Mouse (Mus musculus) spleen, postnatal 14 days (tissue): ENCODE measurements around the gene Dpp10.

Source experiments
- DNase-seq, 2 experiments: peaks; one replicate each; pipeline ENCODE4 v3.0.0; 2021 to 2022; ENCODE audit warnings: low spot score in 2 of 2

The Dpp10 gene

GRCm38 (mm10) chr1:123919606-123920005 is 125.8 kb downstream of the Dpp10 start:
- no peak for DNase-seq

DNA sequence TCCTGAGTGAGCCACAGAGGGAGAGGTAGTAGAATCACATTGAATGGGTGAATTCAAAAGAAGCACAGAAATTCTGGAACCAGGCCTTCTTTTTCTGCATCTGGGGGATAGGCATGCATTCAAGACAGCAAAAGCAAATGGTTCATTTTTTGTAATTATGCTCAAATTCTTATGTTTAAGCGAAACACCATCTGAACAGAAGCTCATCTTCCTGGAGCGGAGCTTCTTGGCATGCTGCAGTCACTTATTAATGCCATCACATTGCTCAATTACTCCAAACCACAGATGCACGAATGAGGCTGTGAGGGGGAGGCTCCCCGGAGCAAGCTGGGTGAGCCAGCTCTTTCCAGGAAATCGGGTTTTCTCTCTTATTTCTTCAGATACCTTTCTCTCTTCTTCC is 142.7 kb downstream of the Dpp10 start:
- DNase-seq = no peak

DNA sequence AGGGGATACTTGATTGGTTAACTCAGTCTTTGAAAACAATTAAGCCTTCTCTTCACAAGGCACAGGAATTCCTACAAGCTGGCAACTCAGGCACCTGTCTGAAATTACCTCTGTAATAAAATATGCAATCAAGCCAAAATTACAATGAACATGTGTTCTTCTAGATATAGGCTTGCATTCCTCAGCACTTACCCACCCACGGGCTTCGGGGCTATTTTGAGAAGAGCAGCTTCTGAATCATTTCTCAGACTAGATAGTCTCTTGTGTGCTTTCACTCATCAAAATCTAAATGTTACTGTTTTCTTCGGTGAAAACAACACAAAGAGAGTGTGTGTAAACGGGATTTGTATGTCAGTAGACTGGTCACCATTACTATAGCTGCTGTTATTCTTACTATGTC is 144.1 kb downstream of the Dpp10 start:
- DNase-seq = no peak

DNA sequence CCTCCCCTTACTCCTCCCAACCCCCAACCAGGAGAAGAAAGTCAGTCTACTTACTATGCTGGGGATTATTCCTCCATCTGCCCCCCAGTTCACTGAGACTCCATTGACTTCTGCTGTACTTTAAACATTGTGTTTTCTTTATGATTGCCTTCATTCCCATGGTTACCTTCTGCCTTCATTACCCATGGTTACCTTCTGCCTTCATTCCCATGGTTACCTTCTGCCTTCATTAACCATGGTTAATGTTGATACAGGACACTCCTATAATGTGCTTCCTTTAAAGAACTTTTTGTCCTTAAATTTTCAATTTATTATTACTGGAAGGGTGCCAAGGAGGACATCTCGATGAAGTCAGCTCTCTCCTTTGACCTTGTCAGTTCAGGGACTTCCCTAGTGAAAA is 158.1 kb downstream of the Dpp10 start:
- DNase-seq = no peak

- no peak for DNase-seq
These were observed 198.5 kb downstream of the Dpp10 start for GRCm38 (mm10) chr1:123846881-123847280.

- DNase-seq = no peak
These were observed 244.2 kb downstream of the Dpp10 start for GRCm38 (mm10) chr1:123801206-123801605.

DNA sequence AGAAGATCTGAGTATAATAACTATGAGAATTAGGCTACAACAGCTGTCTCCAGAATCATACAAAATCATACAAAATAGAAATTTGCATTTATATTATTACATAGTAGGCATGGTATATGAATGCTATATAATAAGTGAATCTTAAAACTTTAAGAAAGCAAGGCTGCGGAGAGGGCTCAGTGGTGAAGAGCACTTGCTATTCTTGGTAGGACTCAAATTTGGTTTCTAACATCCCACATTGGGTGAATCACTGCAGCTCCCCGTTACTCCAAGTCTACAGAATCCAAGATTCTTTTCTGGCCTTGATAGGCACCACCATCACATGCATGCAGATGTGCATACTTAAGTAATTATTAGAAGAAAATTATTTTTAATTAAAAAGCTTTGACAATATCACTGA is 279.8 kb downstream of the Dpp10 start:
- no peak for DNase-seq

DNA sequence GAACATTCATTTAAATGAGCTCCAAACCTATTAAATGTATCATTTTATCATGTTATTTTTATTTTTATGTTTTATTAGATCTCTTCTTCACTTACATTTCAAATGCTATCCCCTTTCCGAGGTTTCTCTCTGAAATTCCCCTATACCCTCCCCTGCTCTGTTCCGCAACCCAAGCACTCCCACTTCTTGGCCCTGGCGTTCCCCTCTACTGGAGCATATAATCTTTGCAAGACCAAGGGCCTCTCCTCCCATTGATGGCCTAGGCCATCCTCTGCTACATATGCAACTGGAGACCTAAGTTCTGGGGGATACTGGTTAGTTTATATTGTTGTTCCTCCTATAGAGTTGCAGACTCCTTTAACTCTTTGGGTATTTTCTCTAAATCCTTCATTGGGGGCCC is 283.1 kb downstream of the Dpp10 start:
- DNase-seq = no peak

DNA sequence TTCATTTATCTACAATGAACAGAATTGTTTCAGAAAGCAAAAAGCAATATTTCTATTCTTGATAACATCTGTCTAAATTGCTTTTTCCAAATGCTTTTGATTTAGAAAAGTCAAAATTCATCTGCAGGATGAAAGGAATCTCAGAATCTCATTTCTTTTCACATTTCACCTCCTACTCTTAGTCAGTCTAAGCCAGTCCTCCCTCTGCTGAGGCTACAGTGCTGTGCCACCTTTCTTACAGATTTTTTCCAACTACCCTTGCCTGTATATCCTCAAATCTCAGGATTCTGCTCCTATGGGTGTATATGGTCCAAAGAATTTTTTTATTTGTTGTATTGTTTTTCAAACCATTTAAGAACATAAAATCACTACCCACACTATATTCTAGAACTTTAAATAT is 289.3 kb downstream of the Dpp10 start:
- DNase-seq = no peak

DNA sequence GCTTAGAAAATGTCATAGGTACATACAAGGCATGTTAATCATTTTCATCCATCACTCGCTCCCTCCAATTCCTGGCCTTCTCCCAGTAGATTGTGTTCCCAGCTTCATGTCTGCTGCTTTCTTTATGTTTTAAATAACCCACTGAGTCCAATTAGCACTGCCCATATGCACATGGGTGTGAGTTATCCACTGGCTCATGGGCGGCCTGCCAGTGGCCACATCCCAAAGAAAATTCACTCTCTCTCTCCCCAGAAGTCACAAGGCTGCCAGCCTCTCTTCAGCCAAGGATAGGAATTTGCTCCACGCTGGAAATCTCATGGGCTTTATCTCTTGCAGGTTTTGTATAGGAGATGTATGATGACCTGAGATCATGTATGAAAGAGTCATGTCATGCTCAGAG is 338.1 kb downstream of the Dpp10 start:
- no peak for DNase-seq

- no peak for DNase-seq
These were observed 386.9 kb downstream of the Dpp10 start for GRCm38 (mm10) chr1:123658409-123658808.

- no peak for DNase-seq
These were observed 388.8 kb downstream of the Dpp10 start for GRCm38 (mm10) chr1:123656607-123657006.

GRCm38 (mm10) chr1:123637897-123638296 is 407.5 kb downstream of the Dpp10 start:
- no peak for DNase-seq

GRCm38 (mm10) chr1:123628268-123628667 is 417.1 kb downstream of the Dpp10 start:
- no peak for DNase-seq

- no peak for DNase-seq
These were observed 460.5 kb downstream of the Dpp10 start for GRCm38 (mm10) chr1:123584857-123585256.

- DNase-seq = no peak
These were observed 465.2 kb downstream of the Dpp10 start for GRCm38 (mm10) chr1:123580112-123580511.

DNA sequence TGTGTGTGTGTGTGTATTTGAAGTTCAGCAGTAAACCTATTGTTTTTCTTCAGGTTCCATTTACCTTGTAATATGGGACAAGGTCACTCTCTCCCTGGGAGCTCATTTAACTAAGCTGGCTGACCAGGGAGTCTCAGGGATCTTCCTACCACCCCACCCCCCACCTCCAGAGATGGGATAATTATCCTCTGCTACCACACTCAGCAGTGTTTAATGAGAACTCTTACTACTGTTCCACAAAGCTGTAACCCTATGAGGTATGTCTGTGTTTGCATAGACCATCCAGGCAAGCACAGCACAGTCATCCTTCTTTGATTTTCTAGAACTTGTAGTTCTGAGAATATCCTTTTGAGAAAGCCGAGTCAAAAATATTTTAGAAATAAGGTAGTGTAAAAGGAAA is 471.6 kb downstream of the Dpp10 start:
- DNase-seq = no peak

- no peak for DNase-seq
These were observed 502.9 kb downstream of the Dpp10 start for GRCm38 (mm10) chr1:123542496-123542895.

DNA sequence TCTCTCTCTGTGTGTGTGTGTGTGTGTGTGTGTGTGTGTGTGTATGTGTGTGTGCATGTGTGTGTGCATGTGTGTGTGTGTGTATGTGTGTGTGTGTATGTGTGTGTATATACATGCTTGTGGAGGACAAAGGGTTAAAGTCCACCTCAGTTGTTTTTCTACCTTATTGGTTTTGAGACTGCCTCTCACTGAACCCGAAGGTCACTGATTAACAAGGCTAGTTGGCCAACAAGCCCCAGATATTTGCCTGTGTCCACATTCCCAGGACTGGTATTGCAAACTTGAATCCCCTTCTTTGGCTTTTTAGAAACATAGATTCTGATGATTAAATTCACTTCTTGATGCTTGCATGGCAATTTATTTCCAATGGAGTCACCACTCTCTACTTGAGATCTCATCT is 577.6 kb downstream of the Dpp10 start:
- no peak for DNase-seq

DNA sequence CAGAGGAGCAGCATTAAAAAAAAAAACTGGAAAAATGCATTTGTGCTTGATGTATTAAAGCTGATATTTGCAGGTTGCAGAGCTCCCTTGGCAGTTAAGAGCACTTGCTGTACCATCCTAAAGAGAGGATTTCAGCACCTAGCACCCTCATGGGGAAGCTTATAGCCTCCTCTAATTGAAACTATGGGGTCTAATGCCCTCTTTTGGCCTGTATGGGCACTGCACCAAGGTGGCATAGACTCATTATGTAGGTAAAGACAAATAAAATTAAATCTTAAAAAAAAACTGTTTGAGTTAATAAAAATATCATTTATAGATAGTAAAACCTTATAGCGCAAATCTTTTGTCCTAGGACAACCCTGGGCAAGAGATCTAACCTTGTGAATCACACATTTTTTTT is 631.2 kb downstream of the Dpp10 start:
- DNase-seq = no peak

GRCm38 (mm10) chr1:123351300-123351699 is 694.1 kb downstream of the Dpp10 start:
- no peak for DNase-seq

DNA sequence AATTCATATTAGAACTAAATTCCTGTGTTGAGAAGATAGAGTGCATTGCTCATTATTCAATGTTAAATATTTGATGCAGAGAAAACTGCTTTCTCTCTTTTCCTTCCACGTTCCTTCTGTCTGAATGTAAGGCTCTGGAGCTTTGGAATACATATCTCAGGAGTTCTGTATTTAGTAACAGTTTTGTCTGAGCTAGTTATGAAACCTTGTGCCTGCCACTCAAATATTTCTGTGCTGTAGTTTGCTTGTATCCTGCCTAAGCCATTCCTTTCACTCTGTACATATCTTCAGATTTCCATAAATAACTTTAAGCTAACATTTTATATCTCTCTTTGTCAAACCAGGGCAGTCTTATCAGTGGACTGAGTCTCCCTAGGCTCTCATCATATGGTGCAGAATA is 707.5 kb downstream of the Dpp10 start:
- no peak for DNase-seq

GRCm38 (mm10) chr1:123316886-123317285 is 728.5 kb downstream of the Dpp10 start:
- no peak for DNase-seq
